Mouse (Mus musculus): ENCODE data around the gene 9930111J21Rik2. TPM values are rescaled to one million over a fixed set of nuclear protein-coding genes. Genes with fewer than 3 reads are reported as not detected.
"Not testable (repeated sequence)": the region's sequence is repeated elsewhere in the genome, so short reads cannot be mapped to it uniquely, and the experiment has no call there.

The 9930111J21Rik2 gene
- polyA plus RNA-seq, 1 experiment from 2014 or later = 0.46 TPM

DNA sequence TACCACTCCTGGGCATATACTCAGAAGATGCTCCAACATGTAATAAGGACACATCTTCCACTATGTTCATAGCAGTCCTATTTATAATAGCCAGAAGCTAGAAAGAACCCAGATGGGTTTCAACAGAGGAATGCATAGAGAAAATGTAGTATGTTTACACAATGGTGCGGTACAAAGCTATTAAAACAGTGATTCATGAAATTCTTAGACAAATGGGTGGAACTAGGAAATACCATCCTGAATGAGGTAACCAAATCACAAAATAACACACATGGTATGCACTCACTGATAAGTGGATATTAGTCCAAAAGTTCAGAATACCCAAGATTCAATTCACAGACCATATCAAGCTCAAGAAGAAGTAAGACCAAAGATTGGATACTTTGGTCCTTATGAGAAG lies 76.4 kb downstream of the 9930111J21Rik2 start:
- not testable (repeated sequence) for H3K9me3 ChIP-seq (ENCODE audit: control insufficient read depth, low read length); H3K9ac ChIP-seq (replicated peaks; ENCODE audit: low read length); H3K27me3 ChIP-seq (ENCODE audit: control insufficient read depth, insufficient read depth, low read length); H3K36me3 ChIP-seq (ENCODE audit: control insufficient read depth, insufficient read depth, low read length); ATAC-seq (ENCODE audit: low FRiP score, low TSS enrichment); H3K4me1 ChIP-seq (ENCODE audit: control insufficient read depth, insufficient read depth, low read length); H3K4me3 ChIP-seq (replicated peaks; ENCODE audit: low read depth, low read length); H3K4me2 ChIP-seq (ENCODE audit: low read length); H3K27ac ChIP-seq (replicated peaks; ENCODE audit: low read depth, low read length); DNase-seq
- WGBS = no CpG with 5 or more reads among the region's 1 CpGs

Other genes starting within 250 kb of the 9930111J21Rik2 start
- gene Trim41, start 233.9 kb downstream of the 9930111J21Rik2 start, polyA plus RNA-seq (2014; fragmentation: Nextera tagmentation; extraction: Ambion mirVana) = 6.3 and 8.4 TPM in 2 replicates
- 0.75 and 1.6 TPM in 2 replicates for gene Trim7, start 225.1 kb downstream of the 9930111J21Rik2 start, polyA plus RNA-seq (2014; fragmentation: Nextera tagmentation; extraction: Ambion mirVana)
- gene Gm12184, start 224.6 kb downstream of the 9930111J21Rik2 start, polyA plus RNA-seq (2014; fragmentation: Nextera tagmentation; extraction: Ambion mirVana) = 3.2 and 4.5 TPM in 2 replicates
- 1.4 and 5.0 TPM in 2 replicates for gene Irgm1, start 179.6 kb downstream of the 9930111J21Rik2 start, polyA plus RNA-seq (2014; fragmentation: Nextera tagmentation; extraction: Ambion mirVana)
- gene Gm5431, start 149.0 kb downstream of the 9930111J21Rik2 start, polyA plus RNA-seq (2014; fragmentation: Nextera tagmentation; extraction: Ambion mirVana) = 0.34 TPM in 1 of 2 replicates, not detected in the other
- 1.4 and 1.7 TPM in 2 replicates for gene Psme2b, start 105.1 kb downstream of the 9930111J21Rik2 start, polyA plus RNA-seq (2014; fragmentation: Nextera tagmentation; extraction: Ambion mirVana)
- gene Olfr56, start 72.4 kb downstream of the 9930111J21Rik2 start, polyA plus RNA-seq (2014; fragmentation: Nextera tagmentation; extraction: Ambion mirVana) = not detected in 2 replicates
- 0.39 TPM in 1 of 2 replicates, not detected in the other for gene 9930111J21Rik1, start 71.8 kb downstream of the 9930111J21Rik2 start, polyA plus RNA-seq (2014; fragmentation: Nextera tagmentation; extraction: Ambion mirVana)
- not detected in 2 replicates for gene Gm12185, start 59.0 kb downstream of the 9930111J21Rik2 start, polyA plus RNA-seq (2014; fragmentation: Nextera tagmentation; extraction: Ambion mirVana)
- 0.74 TPM in 1 of 2 replicates, not detected in the other for gene Tgtp1, start 57.1 kb downstream of the 9930111J21Rik2 start, polyA plus RNA-seq (2014; fragmentation: Nextera tagmentation; extraction: Ambion mirVana)
- gene Tgtp2, start 13.0 kb upstream of the 9930111J21Rik2 start, polyA plus RNA-seq (2014; fragmentation: Nextera tagmentation; extraction: Ambion mirVana) = 0.76 TPM in 1 of 2 replicates, not detected in the other
- 0.16 and 3.5 TPM in 2 replicates for gene Ifi47, start 25.3 kb upstream of the 9930111J21Rik2 start, polyA plus RNA-seq (2014; fragmentation: Nextera tagmentation; extraction: Ambion mirVana)
- not detected in 2 replicates for gene Olfr1396, start 63.6 kb upstream of the 9930111J21Rik2 start, polyA plus RNA-seq (2014; fragmentation: Nextera tagmentation; extraction: Ambion mirVana)
- gene Olfr1395, start 91.0 kb upstream of the 9930111J21Rik2 start, polyA plus RNA-seq (2014; fragmentation: Nextera tagmentation; extraction: Ambion mirVana) = not detected in 2 replicates
- gene Olfr1394, start 103.1 kb upstream of the 9930111J21Rik2 start, polyA plus RNA-seq (2014; fragmentation: Nextera tagmentation; extraction: Ambion mirVana) = not detected in 2 replicates
- gene Btnl9, start 135.9 kb upstream of the 9930111J21Rik2 start, polyA plus RNA-seq (2014; fragmentation: Nextera tagmentation; extraction: Ambion mirVana) = not detected in 2 replicates
- gene Zfp62, start 152.1 kb upstream of the 9930111J21Rik2 start, polyA plus RNA-seq (2014; fragmentation: Nextera tagmentation; extraction: Ambion mirVana) = 37.3 and 61.7 TPM in 2 replicates
- gene Mgat1, start 192.9 kb upstream of the 9930111J21Rik2 start, polyA plus RNA-seq (2014; fragmentation: Nextera tagmentation; extraction: Ambion mirVana) = 27.0 and 27.9 TPM in 2 replicates
- 0.22 TPM in 1 of 2 replicates, not detected in the other for gene Olfr1393, start 227.1 kb upstream of the 9930111J21Rik2 start, polyA plus RNA-seq (2014; fragmentation: Nextera tagmentation; extraction: Ambion mirVana)
- gene Olfr1392, start 234.0 kb upstream of the 9930111J21Rik2 start, polyA plus RNA-seq (2014; fragmentation: Nextera tagmentation; extraction: Ambion mirVana) = 0.07 TPM in 1 of 2 replicates, not detected in the other